Mouse (Mus musculus) spleen, embryonic (tissue): ENCODE data around the gene Polr3g.
"Not testable (repeated sequence)": the region's sequence is repeated elsewhere in the genome, so short reads cannot be mapped to it uniquely, and the experiment has no call there.

Experiments used
- CTCF ChIA-PET: fragments of 350-600 bp; sonication (Branson Sonifier 250); formaldehyde crosslinking; loops from one replicate; lab custom pipeline; 2022; lab: Charles Lee

Gene Polr3g

DNA sequence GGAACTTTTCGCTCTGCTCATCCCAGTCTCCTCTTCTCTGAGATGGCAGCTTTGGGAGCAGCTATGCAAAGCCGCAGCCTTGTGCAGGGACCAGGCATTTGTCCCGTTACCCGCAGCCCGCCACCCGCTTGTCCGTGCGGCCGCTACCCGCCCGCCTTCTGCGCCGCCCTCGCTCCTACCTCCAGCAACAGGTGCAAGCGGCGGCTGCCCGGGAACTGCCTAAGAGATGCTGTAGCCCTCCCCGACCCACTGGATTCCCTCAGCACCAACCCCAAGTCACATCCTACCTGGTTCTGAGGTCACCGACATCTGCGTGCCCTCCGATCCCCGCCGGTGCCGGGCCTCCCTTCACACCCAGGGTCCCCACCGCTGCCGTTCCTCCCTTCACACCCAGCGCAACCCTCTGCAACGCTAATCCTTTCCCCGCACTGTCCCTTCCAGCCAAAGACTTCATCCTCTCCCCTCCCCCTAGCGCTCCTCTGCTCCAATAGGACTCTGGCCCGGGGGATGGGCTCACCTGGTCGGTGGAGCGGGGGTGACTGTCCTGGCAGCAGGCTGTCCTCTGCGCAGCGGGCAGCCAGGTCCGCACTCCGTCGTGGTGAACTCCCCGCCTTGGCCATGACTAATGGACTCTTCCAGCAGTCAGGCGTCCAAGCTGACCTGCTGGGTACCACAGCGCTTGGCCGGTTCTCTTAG is 77.9 kb downstream of the Polr3g start, which contains the start of gene Adgrv1:
Gene Adgrv1, minus strand, starts transcription at position 435 of the 696 bp plus-strand sequence.
- CTCF ChIA-PET: no interaction called here

DNA sequence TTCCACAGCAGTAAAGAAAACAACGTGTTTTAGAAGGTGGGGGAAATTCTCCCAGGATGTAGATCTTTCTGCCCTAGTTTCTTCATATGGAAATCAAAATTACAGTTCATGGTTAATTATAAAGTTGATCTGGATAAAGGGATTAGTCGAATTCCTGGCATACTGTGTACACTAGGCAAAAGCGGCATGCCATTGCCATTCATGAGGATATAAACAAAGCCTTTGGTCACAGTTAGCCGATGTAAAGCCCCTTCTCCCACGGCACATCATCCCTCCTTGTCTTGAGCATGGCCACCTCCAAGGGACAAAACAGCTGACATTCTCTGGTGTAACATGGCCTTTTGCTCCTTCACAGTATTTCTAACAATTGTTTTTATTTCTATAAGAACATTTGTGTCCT is 80.2 kb downstream of the Polr3g start:
- CTCF ChIA-PET: no interaction called here

DNA sequence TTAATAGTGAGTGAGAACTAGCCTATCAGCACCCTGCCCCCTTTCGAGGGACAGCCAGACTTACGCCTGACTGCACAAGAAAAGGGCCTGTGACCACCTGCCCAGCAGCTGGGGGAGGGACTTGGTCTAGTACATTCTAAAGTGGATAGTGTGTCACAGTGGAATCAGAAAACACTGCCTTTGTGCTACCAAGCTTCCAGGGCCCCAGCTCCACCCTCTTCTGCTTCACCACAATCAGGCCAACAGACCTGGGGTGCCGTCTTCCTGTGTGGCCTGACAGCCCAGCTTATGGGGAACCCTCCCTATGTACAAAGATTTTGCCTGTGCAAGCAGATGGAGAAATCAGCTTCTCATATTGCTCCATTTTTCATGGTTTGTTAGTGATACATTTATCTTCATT is 81.4 kb downstream of the Polr3g start:
- CTCF ChIA-PET: interaction anchor here (0.5 kb wide), 1 partner anchor 12 kb away, joined by 3 read pairs; no protein-coding TSS in a partner anchor

DNA sequence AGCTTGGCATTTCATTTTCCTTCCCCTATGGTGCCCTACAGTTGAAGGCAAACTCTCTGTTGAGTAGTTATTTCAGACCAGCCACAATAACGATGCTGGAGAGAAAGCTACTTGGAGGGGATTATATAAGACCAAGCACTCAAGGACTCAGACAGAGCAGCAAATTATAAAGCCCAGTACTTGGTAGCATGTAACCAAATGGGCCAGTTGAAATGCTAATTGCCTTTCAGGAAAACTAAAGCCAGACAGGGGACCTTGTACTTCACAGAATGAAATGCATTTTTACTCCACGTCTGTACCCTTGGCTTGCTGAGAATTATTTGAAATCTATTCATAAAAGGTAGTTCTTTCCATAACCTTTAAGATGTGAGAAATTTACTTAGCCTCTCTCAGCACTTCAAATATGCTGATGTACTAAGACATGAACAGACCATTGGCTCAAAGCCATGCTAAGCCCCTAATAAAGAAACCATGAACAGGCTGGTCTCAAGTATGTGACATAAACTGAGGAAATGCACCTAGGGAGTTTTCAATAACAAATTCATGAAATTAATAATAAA is 82.1 kb downstream of the Polr3g start:
- CTCF ChIA-PET: interaction anchor here (0.5 kb wide), 1 partner anchor 13 kb away, joined by 3 read pairs; no protein-coding TSS in a partner anchor

DNA sequence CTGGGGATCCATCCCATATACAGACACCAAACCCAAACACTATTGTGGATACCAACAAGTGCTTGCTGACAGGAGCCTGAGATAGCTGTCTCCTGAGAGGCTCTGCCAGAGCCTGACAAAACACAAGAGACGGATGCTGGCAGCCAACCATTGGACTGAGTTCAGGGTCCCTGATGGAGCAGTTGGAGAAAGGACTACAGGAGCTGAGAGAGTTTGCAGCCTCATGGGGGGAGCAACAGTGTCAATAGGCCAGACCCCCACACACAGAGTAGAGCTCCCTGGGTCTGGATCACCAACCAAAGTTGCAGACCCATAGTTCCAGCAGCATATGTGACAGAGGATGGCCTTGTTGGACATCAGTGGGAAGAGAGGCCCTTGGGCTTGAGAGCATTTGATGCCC is 83.0 kb downstream of the Polr3g start:
- CTCF ChIA-PET: not testable (repeated sequence)
